Mouse (Mus musculus): ENCODE measurements at regions not wholly inside any gene's neighbourhood (a gene's known extent, or its start where the extent isn't known, plus 50 kb on each side); places are given as distances from the start of the nearest gene placed in this dataset.

- no peak for DNase-seq
Measured at GRCm38 (mm10) chr9:85520941-85521340, 193.8 kb upstream of the Tent5a start.

GRCm38 (mm10) chr9:85499006-85499405 lies 171.9 kb upstream of the Tent5a start:
- DNase-seq: no peak

- DNase-seq: no peak
Measured at GRCm38 (mm10) chr9:85497348-85497747, 170.2 kb upstream of the Tent5a start.

- DNase-seq: no peak
Measured at GRCm38 (mm10) chr9:85496506-85497239, 169.5 kb upstream of the Tent5a start.

GRCm38 (mm10) chr9:85495056-85495455 lies 167.9 kb upstream of the Tent5a start:
- DNase-seq: no peak

GRCm38 (mm10) chr9:85493760-85494159 lies 166.6 kb upstream of the Tent5a start:
- DNase-seq: no peak

GRCm38 (mm10) chr9:85490367-85490766 lies 163.2 kb upstream of the Tent5a start:
- no peak for DNase-seq

GRCm38 (mm10) chr9:85487915-85488314 lies 160.8 kb upstream of the Tent5a start:
- no peak for DNase-seq

GRCm38 (mm10) chr9:85487052-85487668 lies 160.0 kb upstream of the Tent5a start:
- DNase-seq: no peak

- DNase-seq: no peak
Measured at GRCm38 (mm10) chr9:85485749-85486148, 158.6 kb upstream of the Tent5a start.

GRCm38 (mm10) chr9:85483248-85483647 lies 156.1 kb upstream of the Tent5a start:
- DNase-seq: no peak

- no peak for DNase-seq
Measured at GRCm38 (mm10) chr9:85480566-85480965, 153.4 kb upstream of the Tent5a start.

- no peak for DNase-seq
Measured at GRCm38 (mm10) chr9:85475214-85475613, 148.1 kb upstream of the Tent5a start.

GRCm38 (mm10) chr9:85470264-85470821 lies 143.2 kb upstream of the Tent5a start:
- no peak for DNase-seq

GRCm38 (mm10) chr9:85469288-85469687 lies 142.1 kb upstream of the Tent5a start:
- no peak for DNase-seq

GRCm38 (mm10) chr9:85466671-85467070 lies 139.5 kb upstream of the Tent5a start:
- no peak for DNase-seq

- no peak for DNase-seq
Measured at GRCm38 (mm10) chr9:85459062-85459805, 132.1 kb upstream of the Tent5a start.

GRCm38 (mm10) chr9:85458356-85458755 lies 131.2 kb upstream of the Tent5a start:
- DNase-seq: no peak

- DNase-seq: no peak
Measured at GRCm38 (mm10) chr9:85457400-85457799, 130.3 kb upstream of the Tent5a start.

- no peak for DNase-seq
Measured at GRCm38 (mm10) chr9:85455382-85455781, 128.2 kb upstream of the Tent5a start.

- DNase-seq: no peak
Measured at GRCm38 (mm10) chr9:85452196-85452857, 125.2 kb upstream of the Tent5a start.

- no peak for DNase-seq
Measured at GRCm38 (mm10) chr9:85451349-85451748, 124.2 kb upstream of the Tent5a start.

GRCm38 (mm10) chr9:85450877-85451276 lies 123.7 kb upstream of the Tent5a start:
- no peak for DNase-seq

Measured in right cerebral cortex, postnatal 25 days (tissue).